10 mouse cellular contexts compared by ENCODE assay signal in genomic region chr2:102598911-102599721, GRCm38 (mm10). TPM values are rescaled to one million over a fixed set of nuclear protein-coding genes. Genes with fewer than 3 reads are reported as not detected.
DNase-seq lines count a peak whose midpoint lies in the region; ATAC-seq and TF ChIP-seq lines count a peak whose summit lies in the region.
"Had no signal": no experiment of that assay in that cellular context is flagged by ENCODE, and none has a peak within 500 bp of the region (broad histone marks: within the 10 kb centered on the region; RNA-seq: fewer than 3 reads in every experiment).

No protein-coding gene starts in this region.

- no peak for ATAC-seq in forebrain, embryonic 12.5 days (ENCODE audit: low FRiP score)
- ATAC-seq in midbrain, embryonic 15.5 days (replicated peaks), result peak; percentile 88
- ATAC-seq: Patski had no signal

- peak; percentile 29 for DNase-seq in cerebellum, adult 11-12 months
- no peak for DNase-seq in cerebellum, adult 11 months
- DNase-seq in layer of hippocampus, adult 2 months (ENCODE audit: low spot score in 2 of 2), result peak; percentile 50 to 70
- DNase-seq in adrenal gland, adult (ENCODE audit: inconsistent age in 2 of 2, low spot score in 1 of 2), result no peak
- no peak for DNase-seq in lung, postnatal 10 days
- no peak for DNase-seq in thymus, postnatal 4 days

- H3K27ac ChIP-seq in forebrain, embryonic 12.5 days, result peak overlapping the region; percentile 43; the same call in 1 of the 2 replicates
- H3K27ac ChIP-seq in layer of hippocampus, adult 2 months, result peak overlapping the region; percentile 91
- H3K27ac ChIP-seq in midbrain, embryonic 15.5 days, result 0 out of 2 replicates have a peak overlapping the region, but pooled peaks have one; percentile 9
- H3K27ac ChIP-seq: lung, embryonic 15.5 days had no signal

- H3K27me3 ChIP-seq in forebrain, embryonic 12.5 days, result no peaks in the 10 kb centered on the region
- no peaks in the 10 kb centered on the region for H3K27me3 ChIP-seq in midbrain, embryonic 15.5 days (replicated peaks)
- H3K27me3 ChIP-seq: lung, embryonic 15.5 days; Patski had no signal

- H3K4me3 ChIP-seq in forebrain, embryonic 12.5 days (replicated peaks), result no peak overlapping the region
- H3K4me3 ChIP-seq in layer of hippocampus, adult 2 months, result no peak overlapping the region; the same call in 1 of the 2 replicates
- no peak overlapping the region for H3K4me3 ChIP-seq in midbrain, embryonic 15.5 days
- H3K4me3 ChIP-seq: lung, embryonic 15.5 days had no signal

- WGBS in forebrain, embryonic 12.5 days, result 39% methylated on average over 2 of the region's 2 CpGs
- WGBS in midbrain, embryonic 15.5 days, result 38% methylated on average over 2 of the region's 2 CpGs

- H3K36me3 ChIP-seq in forebrain, embryonic 12.5 days (replicated peaks), result no peaks in the 10 kb centered on the region
- no peaks in the 10 kb centered on the region for H3K36me3 ChIP-seq in midbrain, embryonic 15.5 days (replicated peaks)
- H3K36me3 ChIP-seq: lung, embryonic 15.5 days had no signal

- H3K4me2 ChIP-seq in forebrain, embryonic 12.5 days, result no peak overlapping the region
- H3K4me2 ChIP-seq in midbrain, embryonic 15.5 days, result no peak overlapping the region
- H3K4me2 ChIP-seq: lung, embryonic 15.5 days had no signal

- TF ChIP-seq CTCF in layer of hippocampus, adult 2 months (conservative IDR thresholded peaks at IDR 0.05), result no peak

- no peaks in the 10 kb centered on the region for H3K9me3 ChIP-seq in forebrain, embryonic 12.5 days
- H3K9me3 ChIP-seq in midbrain, embryonic 15.5 days, result no peaks in the 10 kb centered on the region
- H3K9me3 ChIP-seq: lung, embryonic 15.5 days had no signal

- H3K9ac ChIP-seq in forebrain, embryonic 12.5 days, result no peak overlapping the region
- H3K9ac ChIP-seq in midbrain, embryonic 15.5 days, result no peak overlapping the region
- H3K9ac ChIP-seq: lung, embryonic 15.5 days had no signal

- H3K4me1 ChIP-seq in forebrain, embryonic 12.5 days, result peaks cover 10% of the 10 kb centered on the region
- peaks cover 8% of the 10 kb centered on the region; the same call in 1 of the 2 replicates for H3K4me1 ChIP-seq in midbrain, embryonic 15.5 days

RNA-seq across cellular contexts. Expression of gene Pamr1, which starts 49.3 kb away (rescaled TPM):
- polyA plus RNA-seq in forebrain, embryonic 12.5 days (2016; fragmentation: Nextera tagmentation; extraction: Ambion mirVana), result 0.96 and 2.1 TPM in 2 replicates
- total RNA-seq in layer of hippocampus, adult 2 months (2021), result 1 to 10 TPM; 8.0 to 8.3 TPM
- 6.6 and 7.2 TPM in 2 replicates for polyA plus RNA-seq in midbrain, embryonic 15.5 days (2015; fragmentation: Nextera tagmentation; extraction: Ambion mirVana)

RNA-seq across cellular contexts. Expression of gene Slc1a2, which starts 59.3 kb away (rescaled TPM):
- polyA plus RNA-seq in forebrain, embryonic 12.5 days (2016; fragmentation: Nextera tagmentation; extraction: Ambion mirVana), result 12.1 and 13.1 TPM in 2 replicates
- total RNA-seq in layer of hippocampus, adult 2 months (2021), result 1,000 to 10,000 TPM; 1,761 to 1,800 TPM
- polyA plus RNA-seq in midbrain, embryonic 15.5 days (2015; fragmentation: Nextera tagmentation; extraction: Ambion mirVana), result 17.1 and 18.9 TPM in 2 replicates

Comparison
In these comparisons a context has a peak if more than half of its experiments do, and no peak if none do; other contexts are left out.
1. DNase-seq: peak in cerebellum, adult 11-12 months (single experiment) and layer of hippocampus, adult 2 months (2 of 2); none in cerebellum, adult 11 months (single experiment), adrenal gland, adult (0 of 2), lung, postnatal 10 days (single experiment) and thymus, postnatal 4 days (single experiment).
2. H3K27ac ChIP-seq: peak in every context shown above with its lines; median percentile 91 in layer of hippocampus, adult 2 months; 43 in forebrain, embryonic 12.5 days; 9 in midbrain, embryonic 15.5 days.